7 mouse cellular contexts compared by ENCODE assay signal in the genomic region with DNA sequence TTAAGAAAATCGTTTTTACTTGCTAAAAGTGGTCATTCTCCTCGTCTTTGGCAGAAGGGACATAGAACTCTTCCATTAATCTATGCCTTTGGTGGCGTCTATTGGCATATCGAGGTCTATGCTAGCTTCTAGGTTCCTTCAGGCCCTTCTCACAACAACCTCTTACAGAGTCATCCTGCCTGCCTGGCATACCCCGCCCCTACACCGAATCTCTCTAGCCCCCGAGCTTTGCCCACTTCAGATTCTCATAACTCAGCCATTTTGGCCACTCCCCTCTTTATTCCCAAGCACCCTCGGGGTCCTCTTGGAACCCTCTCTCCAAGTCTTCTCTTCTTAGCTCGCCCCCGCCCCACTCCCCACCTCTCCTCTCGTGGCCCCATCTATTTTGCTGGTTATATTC. TPM values are rescaled to one million over a fixed set of nuclear protein-coding genes. Genes with fewer than 3 reads are reported as not detected.
DNase-seq lines count a peak whose midpoint lies in the region; ATAC-seq lines count a peak whose summit lies in the region.

No protein-coding gene starts in this region.

- peak overlapping the region; percentile 66 for H3K4me2 ChIP-seq in embryonic facial prominence, embryonic 14.5 days (ENCODE audit: low read depth, low read length)
- H3K4me2 ChIP-seq in neural tube, embryonic 12.5 days (replicated peaks), result peak overlapping the region; percentile 90

- peak; percentile 38 for ATAC-seq in embryonic facial prominence, embryonic 14.5 days (ENCODE audit: low read depth)
- peak; percentile 62 for ATAC-seq in neural tube, embryonic 12.5 days (ENCODE audit: low FRiP score, low read depth)

- peak overlapping the region; percentile 71 for H3K4me3 ChIP-seq in embryonic facial prominence, embryonic 14.5 days (ENCODE audit: low read depth, low read length)
- H3K4me3 ChIP-seq in limb, embryonic 10.5 days, result peak overlapping the region; percentile 76
- peak overlapping the region; percentile 59 for H3K4me3 ChIP-seq in neural tube, embryonic 12.5 days

- intact Hi-C loops in left cerebral cortex, postnatal 25 days (cut with DNase I), result loop anchor here (2.0 to 5.0 kb wide), 3 partner anchors 15 to 192 kb away; partner anchors contain the start of genes Ffar3, Rbm42 and Tmem147

- 6% methylated on average over 11 of the region's 11 CpGs for WGBS in embryonic facial prominence, embryonic 14.5 days
- 9% methylated on average over 11 of the region's 11 CpGs for WGBS in limb, embryonic 10.5 days
- 8% methylated on average over 11 of the region's 11 CpGs for WGBS in neural tube, embryonic 12.5 days

- peaks cover 6% of the 10 kb centered on the region; the same call in 1 of the 2 replicates for H3K4me1 ChIP-seq in embryonic facial prominence, embryonic 14.5 days (ENCODE audit: control insufficient read depth, insufficient read depth, low read length)
- H3K4me1 ChIP-seq in limb, embryonic 10.5 days, result peaks cover 9% of the 10 kb centered on the region
- peaks cover 10% of the 10 kb centered on the region; the same call in 1 of the 2 replicates for H3K4me1 ChIP-seq in neural tube, embryonic 12.5 days

- no peak overlapping the region; the same call in 1 of the 2 replicates for H3K27ac ChIP-seq in embryonic facial prominence, embryonic 14.5 days (replicated peaks; ENCODE audit: low read depth, low read length)
- peak overlapping the region; percentile 84 for H3K27ac ChIP-seq in limb, embryonic 10.5 days
- H3K27ac ChIP-seq in neural tube, embryonic 12.5 days, result no peak overlapping the region

- no peaks in the 10 kb centered on the region for H3K27me3 ChIP-seq in embryonic facial prominence, embryonic 14.5 days (replicated peaks; ENCODE audit: control insufficient read depth, insufficient read depth, low read length)
- no peaks in the 10 kb centered on the region for H3K27me3 ChIP-seq in limb, embryonic 10.5 days (ENCODE audit: low read depth, poor library complexity, severe bottlenecking)
- H3K27me3 ChIP-seq in neural tube, embryonic 12.5 days (replicated peaks), result 0 out of 2 replicates have a peak, but pooled peaks cover 2% of the 10 kb centered on the region

- peaks cover 13% of the 10 kb centered on the region for H3K36me3 ChIP-seq in embryonic facial prominence, embryonic 14.5 days (ENCODE audit: control insufficient read depth, insufficient read depth, low read length)
- H3K36me3 ChIP-seq in limb, embryonic 10.5 days, result peaks cover 31% of the 10 kb centered on the region
- H3K36me3 ChIP-seq in neural tube, embryonic 12.5 days, result peaks cover 18% of the 10 kb centered on the region

- H3K9ac ChIP-seq in embryonic facial prominence, embryonic 14.5 days (ENCODE audit: low read depth, low read length), result peak overlapping the region; percentile 81
- H3K9ac ChIP-seq in neural tube, embryonic 12.5 days, result peak overlapping the region; percentile 62

- no peaks in the 10 kb centered on the region for H3K9me3 ChIP-seq in embryonic facial prominence, embryonic 14.5 days (ENCODE audit: control insufficient read depth, low read length)
- H3K9me3 ChIP-seq in limb, embryonic 10.5 days (replicated peaks), result no peaks in the 10 kb centered on the region
- H3K9me3 ChIP-seq in neural tube, embryonic 12.5 days, result no peaks in the 10 kb centered on the region

- peak; percentile 18 to 20 for DNase-seq in left cerebral cortex, postnatal 25 days (ENCODE audit: low spot score in 2 of 2)
- no peak for DNase-seq in left cerebral cortex, adult 8-10 months (ENCODE audit: low spot score in 2 of 2)
- DNase-seq in R1 (ENCODE audit: low read depth, low spot score), result peak; percentile 54
- DNase-seq in embryonic facial prominence, embryonic 14.5 days (ENCODE audit: low spot score), result peak; percentile 14
- no peak for DNase-seq in limb, embryonic 10.5 days (ENCODE audit: low spot score)
- no peak for DNase-seq in ovary, adult 18-20 months (ENCODE audit: low spot score)

RNA-seq across cellular contexts. Expression of gene Haus5, which starts 0.5 kb away (rescaled TPM):
- 1 to 10 TPM; 3.5 to 6.4 TPM for total RNA-seq in left cerebral cortex, postnatal 25 days (2021)
- total RNA-seq in left cerebral cortex, adult 8-10 months (2022), result 1 to 10 TPM; 5.6 to 9.1 (median 7.3) TPM
- polyA plus RNA-seq in embryonic facial prominence, embryonic 14.5 days (2014; fragmentation: Nextera tagmentation; extraction: Ambion mirVana), result 30.7 and 35.0 TPM in 2 replicates
- polyA plus RNA-seq in limb, embryonic 10.5 days (2016; fragmentation: Nextera tagmentation; extraction: Ambion mirVana), result 84.1 and 84.8 TPM in 2 replicates
- polyA plus RNA-seq in neural tube, embryonic 12.5 days (2016; fragmentation: Nextera tagmentation; extraction: Ambion mirVana), result 39.5 and 45.2 TPM in 2 replicates

RNA-seq across cellular contexts. Expression of gene Pmis2, which starts 6.1 kb away (rescaled TPM):
- total RNA-seq in left cerebral cortex, postnatal 25 days (2021), result not detected
- total RNA-seq in left cerebral cortex, adult 8-10 months (2022), result not detected
- polyA plus RNA-seq in embryonic facial prominence, embryonic 14.5 days (2014; fragmentation: Nextera tagmentation; extraction: Ambion mirVana), result not detected in 2 replicates
- polyA plus RNA-seq in limb, embryonic 10.5 days (2016; fragmentation: Nextera tagmentation; extraction: Ambion mirVana), result not detected in 2 replicates
- not detected in 2 replicates for polyA plus RNA-seq in neural tube, embryonic 12.5 days (2016; fragmentation: Nextera tagmentation; extraction: Ambion mirVana)

RNA-seq across cellular contexts. Expression of gene Rbm42, which starts 15.2 kb away (rescaled TPM):
- total RNA-seq in left cerebral cortex, postnatal 25 days (2021), result 10 to 100 TPM; 66.8 to 70.8 TPM
- 10 to 100 TPM; 57.5 to 68.0 (median 63.6) TPM for total RNA-seq in left cerebral cortex, adult 8-10 months (2022)
- 93.1 and 106 TPM in 2 replicates for polyA plus RNA-seq in embryonic facial prominence, embryonic 14.5 days (2014; fragmentation: Nextera tagmentation; extraction: Ambion mirVana)
- polyA plus RNA-seq in limb, embryonic 10.5 days (2016; fragmentation: Nextera tagmentation; extraction: Ambion mirVana), result 150 and 151 TPM in 2 replicates
- polyA plus RNA-seq in neural tube, embryonic 12.5 days (2016; fragmentation: Nextera tagmentation; extraction: Ambion mirVana), result 163 and 167 TPM in 2 replicates

RNA-seq across cellular contexts. Expression of gene Etv2, which starts 29.7 kb away (rescaled TPM):
- not detected for total RNA-seq in left cerebral cortex, postnatal 25 days (2021)
- not detected for total RNA-seq in left cerebral cortex, adult 8-10 months (2022)
- polyA plus RNA-seq in embryonic facial prominence, embryonic 14.5 days (2014; fragmentation: Nextera tagmentation; extraction: Ambion mirVana), result not detected in 2 replicates
- polyA plus RNA-seq in limb, embryonic 10.5 days (2016; fragmentation: Nextera tagmentation; extraction: Ambion mirVana), result 1.3 and 2.5 TPM in 2 replicates
- not detected in 2 replicates for polyA plus RNA-seq in neural tube, embryonic 12.5 days (2016; fragmentation: Nextera tagmentation; extraction: Ambion mirVana)

RNA-seq across cellular contexts. Expression of gene 2200002J24Rik, which starts 33.4 kb away (rescaled TPM):
- not detected for total RNA-seq in left cerebral cortex, postnatal 25 days (2021)
- total RNA-seq in left cerebral cortex, adult 8-10 months (2022), result not detected
- 0.37 and 0.46 TPM in 2 replicates for polyA plus RNA-seq in embryonic facial prominence, embryonic 14.5 days (2014; fragmentation: Nextera tagmentation; extraction: Ambion mirVana)
- not detected in 2 replicates for polyA plus RNA-seq in limb, embryonic 10.5 days (2016; fragmentation: Nextera tagmentation; extraction: Ambion mirVana)
- not detected in 2 replicates for polyA plus RNA-seq in neural tube, embryonic 12.5 days (2016; fragmentation: Nextera tagmentation; extraction: Ambion mirVana)

Comparison
In these comparisons a context has a peak if more than half of its experiments do, and no peak if none do; other contexts are left out.
1. DNase-seq: peak in left cerebral cortex, postnatal 25 days (2 of 2), R1 (single experiment) and embryonic facial prominence, embryonic 14.5 days (single experiment); none in left cerebral cortex, adult 8-10 months (0 of 2), limb, embryonic 10.5 days (single experiment) and ovary, adult 18-20 months (single experiment).
2. Peak in every context shown above with its lines, with median percentiles within 50 percentile points of each other: H3K4me3 ChIP-seq.